Mouse (Mus musculus) midbrain, embryonic 15.5 days (tissue): ENCODE data around the gene Dmgdh. TPM values are rescaled to one million over a fixed set of nuclear protein-coding genes. Genes with fewer than 3 reads are reported as not detected.

Source experiments
- ATAC-seq: fragments of 200-750 bp; cut with Nextera tagmentation; replicated peaks from 2 replicates; pipeline ENCODE4 v1.8.0; 2017; ENCODE audit warnings: moderate TSS enrichment
- H3K27ac ChIP-seq: fragments of 300-500 bp; sonication (generic); 2 replicates; pipeline ENCODE4 v1.5.1; 2015; ENCODE audit warnings: mild to moderate bottlenecking, inconsistent platforms
- H3K27me3 ChIP-seq: fragments of 300-500 bp; sonication (generic); replicated peaks from 2 replicates; pipeline ENCODE4 v1.6.1; 2015; ENCODE audit warnings: inconsistent platforms
- H3K36me3 ChIP-seq: fragments of 300-500 bp; sonication (generic); replicated peaks from 2 replicates; pipeline ENCODE4 v1.6.1; 2015; ENCODE audit warnings: inconsistent platforms
- H3K4me1 ChIP-seq: fragments of 300-500 bp; sonication (generic); 2 replicates; pipeline ENCODE4 v1.6.1; 2015; ENCODE audit warnings: inconsistent platforms
- H3K4me2 ChIP-seq: fragments of 300-500 bp; sonication (generic); 2 replicates; pipeline ENCODE4 v1.6.1; 2015; ENCODE audit warnings: inconsistent platforms, mild to moderate bottlenecking, moderate library complexity
- H3K4me3 ChIP-seq: fragments of 300-500 bp; sonication (generic); 2 replicates; pipeline ENCODE4 v1.5.1; 2015; ENCODE audit warnings: mild to moderate bottlenecking, inconsistent platforms
- H3K9ac ChIP-seq: fragments of 300-500 bp; sonication (generic); 2 replicates; pipeline ENCODE4 v1.6.1; 2015; ENCODE audit warnings: mild to moderate bottlenecking, inconsistent platforms
- H3K9me3 ChIP-seq: fragments of 300-500 bp; sonication (generic); 2 replicates; pipeline ENCODE4 v1.6.1; 2016; ENCODE audit warnings: inconsistent platforms
- WGBS: fragments of 180-500 bp; shearing (Covaris S2); methylation state at CpG from one replicate; pipeline ENCODE4 v1.1.7; 2015; ENCODE audit warnings: mixed read lengths; 5-methylcytosine and 5-hydroxymethylcytosine counted together
- microRNA-seq: library from miRNA; unstranded; fragments of <30 nt; microRNA quantifications from one replicate; pipeline ENCODE4, GENCODE M21; 2016
- polyA plus RNA-seq: library from polyadenylated mRNA; unstranded; fragments of >200 nt; fragmentation: Nextera tagmentation; extraction: Ambion mirVana; gene quantifications from 2 replicates; pipeline ENCODE4 v1.2.1, GENCODE M21; 2015

Gene Dmgdh
- polyA plus RNA-seq, 1 experiment from 2014 or later, result 0.12 TPM

GRCm38 (mm10) chr13:93786051-93786450, 111.8 kb downstream of the Dmgdh start:
- WGBS, result 86% methylated on average over 2 of the region's 2 CpGs
- Histone ChIP-seq H3K9me3 (no peaks in the 10 kb centered on the region), H3K4me3 (no peak overlapping the region), H3K9ac (no peak overlapping the region), H3K27ac (no peak overlapping the region), H3K36me3 (no peaks in the 10 kb centered on the region), H3K4me2 (no peak overlapping the region), H3K4me1 (peaks cover 3% of the 10 kb centered on the region; the same call in 1 of the 2 replicates), H3K27me3 (no peaks in the 10 kb centered on the region)
- no peak for ATAC-seq

- H3K4me2 ChIP-seq, result no peak overlapping the region
- no peak for ATAC-seq
- 62% methylated on average over 8 of the region's 8 CpGs for WGBS
- no peak overlapping the region for H3K27ac ChIP-seq
- H3K36me3 ChIP-seq, result no peaks in the 10 kb centered on the region
- H3K9ac ChIP-seq, result no peak overlapping the region
- no peak overlapping the region for H3K4me3 ChIP-seq
- H3K27me3 ChIP-seq, result no peaks in the 10 kb centered on the region
- H3K4me1 ChIP-seq, result peaks cover 3% of the 10 kb centered on the region; the same call in 1 of the 2 replicates
- H3K9me3 ChIP-seq, result no peaks in the 10 kb centered on the region
Measured at GRCm38 (mm10) chr13:93787647-93788046, 113.4 kb downstream of the Dmgdh start.

- Histone ChIP-seq H3K9me3 (no peaks in the 10 kb centered on the region), H3K36me3 (no peaks in the 10 kb centered on the region), H3K4me1 (no peaks in the 10 kb centered on the region), H3K27ac (no peak overlapping the region; the same call in 1 of the 2 replicates), H3K4me3 (no peak overlapping the region), H3K4me2 (no peak overlapping the region), H3K27me3 (no peaks in the 10 kb centered on the region), H3K9ac (0 out of 2 replicates have a peak overlapping the region, but pooled peaks have one; percentile 0)
- peak; percentile 89 for ATAC-seq
- WGBS, result 40% methylated on average over 11 of the region's 11 CpGs
Measured at GRCm38 (mm10) chr13:93792945-93793642, 118.9 kb downstream of the Dmgdh start.

- H3K4me3 ChIP-seq, result no peak overlapping the region
- 80% methylated on average over 10 of the region's 10 CpGs for WGBS
- H3K27ac ChIP-seq, result no peak overlapping the region
- 0 out of 2 replicates have a peak, but pooled peaks have one; percentile 26 for ATAC-seq
- H3K9ac ChIP-seq, result no peak overlapping the region
- H3K4me2 ChIP-seq, result no peak overlapping the region
- no peaks in the 10 kb centered on the region for H3K36me3 ChIP-seq
- no peaks in the 10 kb centered on the region for H3K9me3 ChIP-seq
- no peaks in the 10 kb centered on the region for H3K27me3 ChIP-seq
- H3K4me1 ChIP-seq, result no peaks in the 10 kb centered on the region
Measured at GRCm38 (mm10) chr13:93793643-93794182, 119.5 kb downstream of the Dmgdh start.

- ATAC-seq, result no peak
- no peak overlapping the region for H3K27ac ChIP-seq
- H3K9me3 ChIP-seq, result no peaks in the 10 kb centered on the region
- H3K27me3 ChIP-seq, result no peaks in the 10 kb centered on the region
- H3K4me2 ChIP-seq, result no peak overlapping the region
- no peak overlapping the region for H3K9ac ChIP-seq
- H3K4me1 ChIP-seq, result no peaks in the 10 kb centered on the region
- no peaks in the 10 kb centered on the region for H3K36me3 ChIP-seq
- WGBS, result 85% methylated on average over 5 of the region's 5 CpGs
- no peak overlapping the region for H3K4me3 ChIP-seq
Measured at GRCm38 (mm10) chr13:93797011-93797600, 122.9 kb downstream of the Dmgdh start.

Small RNA genes lying within 50 kb of the gene (microRNA-seq; reads per million reads assigned to microRNA genes)
- gene Mir5624, result not detected

Other genes starting within 250 kb of the Dmgdh start
- 8.0 and 9.7 TPM in 2 replicates for gene Jmy, start 174.6 kb upstream of the Dmgdh start, polyA plus RNA-seq
- 0.08 and 0.28 TPM in 2 replicates for gene Bhmt, start 36.5 kb upstream of the Dmgdh start, polyA plus RNA-seq
- 0.06 TPM in 1 of 2 replicates, not detected in the other for gene Bhmt2, start 131 bp upstream of the Dmgdh start, polyA plus RNA-seq
- 8.5 and 9.3 TPM in 2 replicates for gene Arsb, start 97.2 kb downstream of the Dmgdh start, polyA plus RNA-seq